Mouse (Mus musculus) brown adipose tissue, adult 24 weeks (tissue): ENCODE measurements around the gene St14. TPM values are rescaled to one million over a fixed set of nuclear protein-coding genes. Genes with fewer than 3 reads are reported as not detected.
"Not testable (repeated sequence)": the region's sequence is repeated elsewhere in the genome, so short reads cannot be mapped to it uniquely, and the experiment has no call there.

ENCODE experiments used
- H3K27ac ChIP-seq: fragments of 200-500 bp; replicated peaks from 2 replicates; pipeline ENCODE4 v1.5.1; 2012; ENCODE audit warnings: low read depth, mild to moderate bottlenecking, low read length
- H3K4me1 ChIP-seq: fragments of 200-500 bp; 2 replicates; pipeline ENCODE4 v1.6.1; 2012; ENCODE audit warnings: low read length, mixed read lengths; ENCODE audit not compliant: control insufficient read depth, insufficient read depth, insufficient read length
- H3K4me3 ChIP-seq: fragments of 200-500 bp; 2 replicates; pipeline ENCODE4 v1.5.1; 2012; ENCODE audit warnings: low read depth, mild to moderate bottlenecking, low read length, moderate library complexity; ENCODE audit not compliant: insufficient read depth
- polyA plus RNA-seq: library from polyadenylated mRNA; stranded (reverse); fragments of >200 nt; gene quantifications from 2 replicates; pipeline ENCODE4 v1.2.4, GENCODE M21; 2012; ENCODE audit not compliant: missing spikeins, insufficient read depth, insufficient read length

Gene St14
- 0.71 TPM in 1 of 2 replicates, not detected in the other for polyA plus RNA-seq

- peaks cover 3% of the 10 kb centered on the region; the same call in 1 of the 2 replicates for H3K4me1 ChIP-seq
- peak within 1 kb of the TSS; percentile 54 for H3K4me3 ChIP-seq
- H3K27ac ChIP-seq: no peak within 1 kb of the TSS
Observed at GRCm38 (mm10) chr9:31131205-31131968, at the start of gene St14. Gene St14 (minus strand): TSS chr9:31131853.

- Histone ChIP-seq H3K4me1 (peaks cover 33% of the 10 kb centered on the region), H3K27ac (no peak overlapping the region), H3K4me3 (no peak overlapping the region)
Observed at GRCm38 (mm10) chr9:31177692-31178091, 46.0 kb upstream of the St14 start.

- no peak overlapping the region for H3K4me3 ChIP-seq
- H3K27ac ChIP-seq: peak overlapping the region; percentile 56
- peaks cover 24% of the 10 kb centered on the region for H3K4me1 ChIP-seq
Observed at GRCm38 (mm10) chr9:31176379-31177130, 44.9 kb upstream of the St14 start.

GRCm38 (mm10) chr9:31175978-31176377 is 44.3 kb upstream of the St14 start:
- no peak overlapping the region for H3K4me3 ChIP-seq
- peaks cover 22% of the 10 kb centered on the region for H3K4me1 ChIP-seq
- no peak overlapping the region; the same call in 1 of the 2 replicates for H3K27ac ChIP-seq

GRCm38 (mm10) chr9:31175346-31175745 is 43.7 kb upstream of the St14 start:
- peaks cover 20% of the 10 kb centered on the region for H3K4me1 ChIP-seq
- H3K27ac ChIP-seq: no peak overlapping the region
- H3K4me3 ChIP-seq: no peak overlapping the region

DNA sequence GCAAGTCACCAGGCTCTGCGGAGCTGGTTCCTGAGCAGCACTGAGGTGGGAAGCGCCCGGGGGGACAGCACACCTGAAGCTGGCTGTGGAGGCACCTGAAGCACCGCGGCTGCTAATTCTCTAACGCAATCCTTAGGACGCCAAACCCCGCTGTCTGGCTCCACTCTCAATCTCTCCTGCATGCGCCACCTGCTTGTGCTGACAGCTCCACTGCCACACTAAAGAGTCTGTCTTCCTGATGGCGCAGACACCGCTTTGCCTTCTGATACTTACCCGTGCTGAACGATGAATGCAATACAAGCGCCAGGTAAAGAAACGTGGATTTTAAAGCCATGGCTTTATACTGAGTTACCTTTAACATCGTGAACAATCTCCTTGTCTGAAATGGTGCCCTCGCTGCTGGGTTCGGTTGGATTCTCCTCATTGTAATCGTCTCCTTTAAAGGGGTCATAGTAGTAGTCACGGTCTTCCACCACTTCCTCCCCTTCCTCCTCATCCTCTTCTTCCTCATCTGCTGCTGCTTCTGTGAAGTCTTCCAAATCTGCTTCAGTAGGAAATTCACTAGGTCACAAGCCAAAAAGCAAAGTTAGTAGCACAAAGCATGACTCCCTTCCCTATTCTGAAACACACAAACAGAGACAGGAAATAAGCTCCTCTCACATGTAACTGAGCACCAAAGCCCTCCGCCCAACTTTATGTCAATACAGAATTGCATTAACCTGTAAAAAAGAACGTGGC is 36.9 kb upstream of the St14 start:
- peak overlapping the region; percentile 31; the same call in 1 of the 2 replicates for H3K27ac ChIP-seq
- peaks cover 2% of the 10 kb centered on the region; the same call in 1 of the 2 replicates for H3K4me1 ChIP-seq
- H3K4me3 ChIP-seq: no peak overlapping the region

GRCm38 (mm10) chr9:31167305-31167704 is 35.7 kb upstream of the St14 start:
- H3K4me3 ChIP-seq: no peak overlapping the region
- peaks cover 4% of the 10 kb centered on the region; the same call in 1 of the 2 replicates for H3K4me1 ChIP-seq
- peak overlapping the region; percentile 37 for H3K27ac ChIP-seq

- not testable (repeated sequence) for H3K27ac ChIP-seq, H3K4me3 ChIP-seq, H3K4me1 ChIP-seq
Observed at GRCm38 (mm10) chr9:31165505-31165904, 33.9 kb upstream of the St14 start.

GRCm38 (mm10) chr9:31163327-31163726 is 31.7 kb upstream of the St14 start:
- peak overlapping the region; percentile 81 for H3K27ac ChIP-seq
- peaks cover 4% of the 10 kb centered on the region; the same call in 1 of the 2 replicates for H3K4me1 ChIP-seq
- no peak overlapping the region for H3K4me3 ChIP-seq

DNA sequence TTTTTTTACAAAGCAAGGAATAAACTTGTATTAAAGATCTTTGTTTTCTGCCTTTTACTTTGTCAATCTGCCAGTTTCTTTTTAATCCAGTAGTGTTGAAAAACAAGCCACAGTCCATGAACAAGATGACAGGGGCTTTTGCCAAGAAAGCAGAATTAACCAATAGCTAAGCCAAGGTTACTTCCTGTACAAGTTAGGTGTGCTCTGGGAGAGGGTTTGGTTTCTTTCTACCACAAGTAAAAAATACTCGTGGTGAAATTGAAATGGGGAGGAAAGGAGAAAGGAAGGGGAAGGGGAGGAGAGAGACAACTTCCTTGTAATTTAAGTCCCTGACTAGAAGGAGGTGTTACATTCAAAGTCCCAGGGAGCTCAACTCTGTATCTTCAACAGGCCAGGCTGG is 31.3 kb upstream of the St14 start:
- Histone ChIP-seq H3K27ac (peak overlapping the region; percentile 79), H3K4me3 (no peak overlapping the region), H3K4me1 (peaks cover 4% of the 10 kb centered on the region; the same call in 1 of the 2 replicates)

GRCm38 (mm10) chr9:31159910-31160309 is 28.3 kb upstream of the St14 start:
- Histone ChIP-seq H3K4me3 (no peak overlapping the region), H3K27ac (no peak overlapping the region)

DNA sequence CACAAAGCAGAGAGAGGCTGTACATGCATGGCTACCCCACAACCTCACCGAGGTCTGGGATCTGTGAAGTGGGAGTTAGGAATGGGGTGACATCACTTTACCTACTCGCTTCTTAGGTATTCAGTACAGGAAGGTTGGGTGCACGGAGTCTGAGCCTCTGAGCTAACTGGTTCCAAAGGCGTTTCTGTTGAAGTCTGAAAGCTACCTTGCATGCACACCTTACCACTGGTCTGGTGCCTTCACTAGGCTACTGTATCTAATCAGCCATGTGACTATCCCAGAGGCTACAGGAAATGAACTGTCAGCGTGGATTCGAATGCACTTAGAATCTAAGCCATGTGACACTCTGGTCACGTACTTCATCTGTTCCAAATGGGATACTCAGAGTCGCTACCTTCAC is 24.9 kb upstream of the St14 start:
- Histone ChIP-seq H3K4me3 (no peak overlapping the region), H3K4me1 (no peaks in the 10 kb centered on the region), H3K27ac (no peak overlapping the region)

More at GRCm38 (mm10) chr9:31159910-31160309, 28.3 kb upstream of the St14 start:
- peaks cover 4% of the 10 kb centered on the region; the same call in 1 of the 2 replicates for H3K4me1 ChIP-seq

DNA sequence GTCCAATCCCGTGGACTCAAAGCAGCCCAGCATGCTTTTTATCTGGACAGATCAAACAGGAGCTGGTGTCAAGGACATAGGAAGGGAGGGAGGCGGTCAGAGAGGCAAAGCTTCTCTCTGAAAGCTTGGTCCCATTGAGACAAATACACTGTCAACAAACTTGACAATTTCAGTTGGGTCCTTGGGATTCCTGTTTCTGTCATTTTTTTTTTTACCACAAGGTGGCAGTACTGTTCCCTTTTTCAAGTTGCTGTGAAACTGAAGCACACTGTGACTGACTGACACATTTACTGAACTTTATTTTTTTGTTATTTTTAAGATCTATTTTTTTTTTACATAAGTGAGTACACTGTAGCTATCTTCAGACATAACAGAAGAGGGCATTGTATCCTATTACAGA is 19.4 kb upstream of the St14 start:
- Histone ChIP-seq H3K27ac (no peak overlapping the region), H3K4me1 (no peaks in the 10 kb centered on the region), H3K4me3 (no peak overlapping the region)

DNA sequence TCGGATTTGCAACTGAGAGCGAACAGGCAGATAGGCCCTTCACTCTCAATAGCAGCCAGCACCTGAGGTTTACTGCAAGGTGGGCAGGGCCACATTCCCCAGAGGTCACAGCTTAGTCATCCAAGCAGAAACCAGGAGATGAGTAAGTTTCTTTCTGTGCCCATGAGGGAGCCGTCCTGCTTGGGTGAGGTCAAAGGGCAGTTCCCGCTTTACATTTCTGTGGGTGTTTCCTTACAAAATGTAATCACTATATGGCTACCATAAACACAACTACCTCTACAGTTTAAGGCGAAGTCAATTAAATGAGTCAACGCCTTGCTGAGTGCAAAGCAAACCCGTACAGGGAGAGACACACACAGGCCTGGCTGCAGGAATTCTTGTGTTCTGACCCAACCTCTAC is 16.5 kb upstream of the St14 start:
- Histone ChIP-seq H3K27ac (no peak overlapping the region), H3K4me1 (peaks cover 2% of the 10 kb centered on the region; the same call in 1 of the 2 replicates), H3K4me3 (no peak overlapping the region)
